Mouse (Mus musculus) limb, embryonic 11.5 days (tissue): ENCODE measurements at regions not wholly inside any gene's neighbourhood (a gene's known extent, or its start where the extent isn't known, plus 50 kb on each side); places are given as distances from the start of the nearest gene placed in this dataset.

Source experiments
- ATAC-seq: fragments of 200-750 bp; cut with Nextera tagmentation; 2 replicates; pipeline ENCODE4 v1.8.0; 2017; ENCODE audit warnings: low read depth; ENCODE audit not compliant: insufficient number of reproducible peaks, low FRiP score, low TSS enrichment
- DNase-seq: peaks from one replicate; pipeline ENCODE4 v3.0.0-alpha.2; 2015; ENCODE audit warnings: low spot score
- H3K27ac ChIP-seq: fragments of 300-500 bp; sonication (generic); replicated peaks from 2 replicates; pipeline ENCODE4 v1.5.1; 2014; ENCODE audit warnings: low read depth, mild to moderate bottlenecking, low read length
- H3K27me3 ChIP-seq: fragments of 300-500 bp; sonication (generic); 2 replicates; pipeline ENCODE4 v1.6.1; 2014; ENCODE audit warnings: mild to moderate bottlenecking, low read length, mixed read lengths; ENCODE audit not compliant: control insufficient read depth, insufficient read depth
- H3K36me3 ChIP-seq: fragments of 300-500 bp; sonication (generic); 2 replicates; pipeline ENCODE4 v1.6.1; 2014; ENCODE audit warnings: mild to moderate bottlenecking, low read length, moderate library complexity, mixed read lengths; ENCODE audit not compliant: control insufficient read depth, insufficient read depth
- H3K4me1 ChIP-seq: fragments of 300-500 bp; sonication (generic); 2 replicates; pipeline ENCODE4 v1.6.1; 2014; ENCODE audit warnings: low read length, mixed read lengths; ENCODE audit not compliant: control insufficient read depth, insufficient read depth
- H3K4me2 ChIP-seq: fragments of 300-500 bp; sonication (generic); 2 replicates; pipeline ENCODE4 v1.6.1; 2014; ENCODE audit warnings: low read depth, mild to moderate bottlenecking, moderate library complexity; ENCODE audit not compliant: severe bottlenecking
- H3K4me3 ChIP-seq: fragments of 300-500 bp; sonication (generic); 2 replicates; pipeline ENCODE4 v1.5.1; 2014; ENCODE audit warnings: low read depth, low read length
- H3K9ac ChIP-seq: fragments of 300-500 bp; sonication (generic); 2 replicates; pipeline ENCODE4 v1.6.1; 2014; ENCODE audit warnings: mild to moderate bottlenecking, low read length
- H3K9me3 ChIP-seq: fragments of 300-500 bp; sonication (generic); 2 replicates; pipeline ENCODE4 v1.6.1; 2016; ENCODE audit warnings: low read length; ENCODE audit not compliant: control insufficient read depth
- WGBS: fragments of 180-500 bp; shearing (Covaris S2); extraction: QIAGEN DNeasy Blood & Tissue Kit; methylation state at CpG from one replicate; pipeline ENCODE4 v1.1.7; 2014; 5-methylcytosine and 5-hydroxymethylcytosine counted together

DNA sequence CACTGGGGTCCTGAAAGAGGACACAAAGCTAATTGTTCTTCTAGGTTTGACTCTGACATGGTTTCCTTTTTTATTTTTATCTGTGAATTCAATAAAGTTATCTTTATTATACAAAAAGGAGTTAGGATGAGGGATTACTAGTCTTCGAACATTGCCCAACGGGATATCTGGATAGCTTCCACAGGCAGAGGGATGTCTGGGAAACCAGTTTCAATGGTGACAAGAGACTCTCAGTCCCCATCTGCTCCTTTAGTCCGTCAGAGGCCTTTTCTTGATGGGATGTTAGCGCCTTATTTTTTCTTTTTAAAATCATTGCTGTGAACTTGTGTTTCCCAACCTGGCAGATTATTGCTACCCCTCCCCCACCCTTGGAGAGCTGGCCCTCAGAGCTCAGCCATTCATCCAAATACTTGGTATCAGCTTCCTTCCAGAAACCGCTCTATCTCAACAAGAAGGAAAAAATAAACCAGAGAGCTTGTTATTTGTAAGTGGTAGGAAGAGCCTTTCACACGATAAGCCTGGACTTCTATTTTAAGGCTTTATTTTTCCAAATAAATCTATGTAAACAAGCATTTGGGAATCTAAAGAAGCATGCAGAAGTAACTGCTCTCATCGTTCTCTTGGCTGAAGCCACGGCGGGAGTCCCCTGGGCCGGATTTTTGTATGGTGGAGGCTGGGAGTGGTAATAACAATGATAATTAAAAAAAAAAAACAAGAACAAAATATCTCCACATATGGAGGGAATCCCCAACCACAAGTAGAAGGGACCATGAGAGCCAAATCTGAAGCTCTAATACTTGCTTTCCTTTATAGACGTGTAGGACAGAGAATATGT, 296.6 kb upstream of the 1700056E22Rik start:
- H3K36me3 ChIP-seq: no peaks in the 10 kb centered on the region
- H3K4me1 ChIP-seq: peaks cover 7% of the 10 kb centered on the region; the same call in 1 of the 2 replicates
- WGBS: 86% methylated on average over 11 of the region's 11 CpGs
- H3K9me3 ChIP-seq: no peaks in the 10 kb centered on the region
- H3K9ac ChIP-seq: no peak overlapping the region
- no peak overlapping the region for H3K4me2 ChIP-seq
- DNase-seq (no peak), ATAC-seq (no peak)
- no peak overlapping the region for H3K27ac ChIP-seq
- no peak overlapping the region for H3K4me3 ChIP-seq
- no peaks in the 10 kb centered on the region for H3K27me3 ChIP-seq

DNA sequence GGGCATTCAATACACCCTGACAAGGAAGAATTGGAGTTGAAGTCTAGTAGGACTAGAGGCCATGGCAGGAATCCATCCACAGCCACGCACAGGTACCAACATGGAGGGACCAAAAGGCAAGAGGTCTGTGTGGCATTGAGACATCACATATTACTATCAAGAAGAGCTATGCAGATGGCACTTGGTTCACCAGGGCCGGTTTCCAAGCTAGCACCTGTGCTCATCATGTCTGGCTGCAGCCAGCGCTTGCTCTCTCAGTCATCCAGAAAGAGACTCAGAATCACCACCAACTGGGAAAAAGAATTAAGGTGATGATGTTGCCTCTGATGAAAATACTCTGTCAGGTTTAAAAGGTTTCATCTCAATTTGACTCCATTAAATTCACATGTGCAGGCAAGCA, 292.1 kb upstream of the 1700056E22Rik start:
- peaks cover 4% of the 10 kb centered on the region; the same call in 1 of the 2 replicates for H3K4me1 ChIP-seq
- ATAC-seq (no peak), DNase-seq (no peak)
- no peaks in the 10 kb centered on the region for H3K27me3 ChIP-seq
- no peak overlapping the region for H3K9ac ChIP-seq
- H3K4me2 ChIP-seq: no peak overlapping the region
- no peak overlapping the region for H3K27ac ChIP-seq
- 85% methylated on average over 3 of the region's 3 CpGs for WGBS
- no peaks in the 10 kb centered on the region for H3K36me3 ChIP-seq
- H3K4me3 ChIP-seq: no peak overlapping the region
- no peaks in the 10 kb centered on the region for H3K9me3 ChIP-seq

DNA sequence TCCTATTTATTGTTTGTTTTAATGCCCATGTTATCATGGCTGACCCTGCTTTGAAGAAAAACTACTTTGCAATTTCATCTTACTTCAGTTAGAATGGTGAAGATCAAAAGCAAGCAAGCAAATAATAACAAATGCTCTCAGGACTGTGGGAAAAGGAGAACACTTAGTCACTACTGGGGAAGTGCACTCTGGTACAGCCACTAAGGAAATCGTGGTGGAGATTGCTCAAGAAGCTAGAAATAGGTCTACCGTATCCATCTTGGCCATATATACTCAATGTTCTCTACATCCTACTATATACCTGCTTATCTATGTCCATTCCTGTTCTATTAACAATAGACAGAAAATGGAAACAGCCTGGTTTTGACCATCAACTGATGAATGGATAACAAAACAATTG, 290.1 kb upstream of the 1700056E22Rik start:
- no peak overlapping the region for H3K27ac ChIP-seq
- no peaks in the 10 kb centered on the region for H3K9me3 ChIP-seq
- H3K36me3 ChIP-seq: no peaks in the 10 kb centered on the region
- peaks cover 16% of the 10 kb centered on the region for H3K4me1 ChIP-seq
- ATAC-seq (no peak), DNase-seq (no peak)
- no peak overlapping the region for H3K4me3 ChIP-seq
- no peak overlapping the region for H3K4me2 ChIP-seq
- 80% methylated on average over 2 of the region's 2 CpGs for WGBS
- no peak overlapping the region for H3K9ac ChIP-seq
- H3K27me3 ChIP-seq: no peaks in the 10 kb centered on the region

DNA sequence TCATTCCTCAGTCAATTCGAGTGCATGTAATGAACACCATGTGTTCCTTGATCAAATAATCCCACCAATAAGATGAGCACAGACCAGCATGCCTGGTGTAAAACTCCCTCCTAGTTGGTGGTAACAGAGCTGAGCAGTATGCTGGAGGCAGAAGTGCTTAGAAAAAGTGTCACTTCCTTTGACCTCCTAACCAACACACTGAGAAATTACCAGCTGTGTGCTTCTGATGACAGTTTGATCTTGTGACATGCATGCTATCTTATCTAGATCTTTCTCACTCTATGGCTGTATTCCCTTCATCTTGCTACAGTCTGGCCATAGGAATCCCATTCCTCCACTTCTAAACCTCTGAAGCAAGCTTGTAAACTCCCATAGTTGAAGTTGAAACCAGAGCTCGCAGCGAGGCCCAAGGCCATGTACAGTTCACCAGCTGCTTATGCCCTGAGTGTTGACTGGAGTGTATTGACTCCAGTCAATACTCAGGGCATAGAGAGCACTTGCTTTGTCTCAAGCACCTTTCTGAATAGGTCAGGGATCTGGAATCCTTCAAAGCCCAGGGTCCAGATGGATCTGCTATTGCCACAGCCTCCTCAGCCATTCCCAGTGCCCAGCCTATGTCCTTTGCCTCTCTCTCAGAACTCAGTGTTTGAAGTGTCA, 286.5 kb upstream of the 1700056E22Rik start:
- DNase-seq (no peak), ATAC-seq (no peak)
- Histone ChIP-seq H3K36me3 (no peaks in the 10 kb centered on the region), H3K4me1 (peaks cover 12% of the 10 kb centered on the region), H3K9ac (no peak overlapping the region), H3K27ac (no peak overlapping the region), H3K27me3 (no peaks in the 10 kb centered on the region), H3K9me3 (no peaks in the 10 kb centered on the region), H3K4me2 (no peak overlapping the region), H3K4me3 (no peak overlapping the region)
- WGBS: 46% methylated on average over 3 of the region's 3 CpGs

DNA sequence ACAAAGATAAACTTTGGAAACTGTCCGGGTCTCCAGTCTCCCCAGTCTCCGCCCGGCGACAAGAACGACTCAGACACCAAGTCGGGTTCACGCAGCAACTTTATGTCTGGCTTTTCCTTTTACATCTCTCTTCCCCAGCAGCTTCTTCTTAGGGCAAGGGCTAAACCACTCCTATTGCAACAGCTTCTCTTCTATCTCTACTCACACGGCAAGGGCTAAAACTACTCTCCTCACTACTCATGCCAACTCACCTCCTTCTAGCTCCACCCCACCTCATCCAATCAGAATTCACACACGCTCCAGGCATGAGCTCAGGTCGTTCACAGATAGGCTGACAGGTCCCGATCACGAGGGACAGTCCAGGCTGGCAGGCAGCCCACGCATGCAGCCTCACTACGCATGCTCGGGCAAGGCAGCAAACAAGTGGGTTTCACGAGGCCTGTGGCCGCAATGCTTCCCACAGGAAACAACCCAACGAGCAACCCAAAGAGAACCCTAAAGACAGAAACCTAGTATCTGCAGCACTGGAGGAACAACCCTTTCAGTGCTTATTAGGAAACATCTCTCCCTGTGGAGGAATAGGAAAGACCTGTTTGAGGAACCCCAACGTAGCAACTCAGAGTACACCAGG, 276.2 kb upstream of the 1700056E22Rik start:
- ATAC-seq: no peak
- DNase-seq: no peak
- Histone ChIP-seq H3K9ac (no peak overlapping the region), H3K4me3 (no peak overlapping the region), H3K36me3 (no peaks in the 10 kb centered on the region), H3K27ac (no peak overlapping the region), H3K9me3 (no peaks in the 10 kb centered on the region), H3K4me2 (no peak overlapping the region), H3K27me3 (no peaks in the 10 kb centered on the region), H3K4me1 (no peaks in the 10 kb centered on the region)
- 91% methylated on average over 19 of the region's 19 CpGs for WGBS

DNA sequence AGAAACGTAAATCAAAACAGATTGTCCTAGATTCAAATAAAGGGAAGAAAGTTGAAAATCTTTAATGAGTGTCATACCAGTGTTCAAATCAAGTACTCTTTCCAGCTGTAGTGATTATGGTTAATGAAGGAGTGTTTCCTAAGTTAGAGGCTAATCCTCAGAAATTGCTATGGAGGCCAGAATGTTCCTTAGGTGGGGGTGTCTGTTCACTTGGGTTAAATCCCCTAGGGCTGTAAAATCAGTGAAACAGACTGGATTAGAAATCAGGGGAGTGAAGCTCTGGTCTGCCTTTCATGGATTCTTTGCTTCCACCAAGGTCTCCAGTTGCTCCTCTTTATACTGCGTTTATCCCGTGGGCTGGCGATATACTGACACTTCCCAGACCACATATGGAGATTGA, 270.7 kb upstream of the 1700056E22Rik start:
- no peaks in the 10 kb centered on the region for H3K27me3 ChIP-seq
- no peak overlapping the region for H3K9ac ChIP-seq
- H3K9me3 ChIP-seq: no peaks in the 10 kb centered on the region
- ATAC-seq: no peak
- H3K4me3 ChIP-seq: no peak overlapping the region
- H3K4me1 ChIP-seq: peaks cover 2% of the 10 kb centered on the region; the same call in 1 of the 2 replicates
- no peak for DNase-seq
- H3K27ac ChIP-seq: peak overlapping the region; percentile 49; the same call in 1 of the 2 replicates
- no peak overlapping the region for H3K4me2 ChIP-seq
- WGBS: 74% methylated on average over 4 of the region's 4 CpGs
- no peaks in the 10 kb centered on the region for H3K36me3 ChIP-seq

DNA sequence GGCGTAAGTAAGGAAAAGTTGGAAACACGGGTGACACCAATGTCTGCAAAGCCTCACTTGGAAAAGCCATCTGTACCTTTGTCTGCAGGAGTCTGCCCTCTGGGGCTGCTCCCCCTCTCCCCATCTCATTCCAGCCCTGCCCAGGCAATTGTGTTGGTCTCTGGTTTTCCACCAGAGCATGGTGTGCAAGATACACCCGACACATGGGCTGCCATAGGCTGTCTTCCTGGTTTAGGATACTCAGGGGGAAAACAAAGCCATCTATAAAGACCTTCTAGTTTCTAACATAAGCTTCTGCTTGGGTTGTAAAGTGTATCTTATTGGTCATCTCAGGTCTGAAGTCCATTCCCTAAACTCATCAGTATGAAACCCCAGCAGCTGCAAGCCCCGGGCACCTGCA, 270.1 kb upstream of the 1700056E22Rik start:
- ATAC-seq: no peak; the same call in 1 of the 2 replicates

DNA sequence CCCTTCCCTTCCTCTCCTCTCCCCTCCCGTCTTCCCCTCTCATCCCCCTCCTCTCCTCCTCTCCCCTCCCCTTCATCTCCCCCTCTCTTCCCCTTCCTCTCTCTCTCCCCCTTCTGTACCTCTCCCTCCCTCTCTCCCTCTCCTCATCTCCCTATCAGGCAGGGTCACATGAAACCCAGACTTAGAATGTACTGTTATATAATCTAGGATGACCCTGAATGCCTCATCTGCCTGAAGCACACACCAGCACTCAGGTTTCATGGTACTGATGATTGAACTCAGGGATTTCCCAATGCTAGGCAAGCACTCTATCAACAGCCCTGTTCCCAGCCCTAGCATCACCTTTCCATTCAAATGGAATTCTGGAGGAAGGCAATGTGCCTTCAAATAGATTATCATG, 264.6 kb upstream of the 1700056E22Rik start:
- DNase-seq (no peak), ATAC-seq (no peak)
- no peak overlapping the region for H3K4me3 ChIP-seq
- H3K27ac ChIP-seq: no peak overlapping the region
- H3K4me2 ChIP-seq: no peak overlapping the region
- no peak overlapping the region for H3K9ac ChIP-seq
- H3K36me3 ChIP-seq: no peaks in the 10 kb centered on the region
- no peaks in the 10 kb centered on the region for H3K27me3 ChIP-seq
- 72% methylated on average over 1 of the region's 1 CpGs for WGBS
- no peaks in the 10 kb centered on the region for H3K9me3 ChIP-seq
- H3K4me1 ChIP-seq: no peaks in the 10 kb centered on the region

More for the DNA sequence above, 270.1 kb upstream of the 1700056E22Rik start:
- Histone ChIP-seq H3K4me1 (peaks cover 2% of the 10 kb centered on the region; the same call in 1 of the 2 replicates), H3K4me3 (no peak overlapping the region), H3K4me2 (no peak overlapping the region), H3K27ac (no peak overlapping the region), H3K36me3 (no peaks in the 10 kb centered on the region), H3K9me3 (no peaks in the 10 kb centered on the region), H3K9ac (no peak overlapping the region), H3K27me3 (no peaks in the 10 kb centered on the region)
- DNase-seq: no peak
- 65% methylated on average over 4 of the region's 4 CpGs for WGBS
